Mouse (Mus musculus) heart, postnatal 36 days (tissue): ENCODE measurements around the gene Capn8. TPM values are rescaled to one million over a fixed set of nuclear protein-coding genes. Genes with fewer than 3 reads are reported as not detected.

Source experiments
- DNase-seq, 2 experiments: peaks; one replicate each; pipeline ENCODE4 v3.0.0; 2021 to 2022
- intact Hi-C: fragments of 180-260 bp; cut with DNase I; formaldehyde crosslinking; loops from one replicate; pipeline ENCODE4 v1.15.1; 2025
- total RNA-seq, 2 experiments: library from RNA; stranded (reverse); gene quantifications; 2 replicates each; pipeline ENCODE4 v1.2.3; 2021

The Capn8 gene
- total RNA-seq, 2 experiments from 2014 or later = not detected

- intact Hi-C loops = no loop called here
These were observed 104.9 kb downstream of the Capn8 start for GRCm38 (mm10) chr1:182669741-182670140.

DNA sequence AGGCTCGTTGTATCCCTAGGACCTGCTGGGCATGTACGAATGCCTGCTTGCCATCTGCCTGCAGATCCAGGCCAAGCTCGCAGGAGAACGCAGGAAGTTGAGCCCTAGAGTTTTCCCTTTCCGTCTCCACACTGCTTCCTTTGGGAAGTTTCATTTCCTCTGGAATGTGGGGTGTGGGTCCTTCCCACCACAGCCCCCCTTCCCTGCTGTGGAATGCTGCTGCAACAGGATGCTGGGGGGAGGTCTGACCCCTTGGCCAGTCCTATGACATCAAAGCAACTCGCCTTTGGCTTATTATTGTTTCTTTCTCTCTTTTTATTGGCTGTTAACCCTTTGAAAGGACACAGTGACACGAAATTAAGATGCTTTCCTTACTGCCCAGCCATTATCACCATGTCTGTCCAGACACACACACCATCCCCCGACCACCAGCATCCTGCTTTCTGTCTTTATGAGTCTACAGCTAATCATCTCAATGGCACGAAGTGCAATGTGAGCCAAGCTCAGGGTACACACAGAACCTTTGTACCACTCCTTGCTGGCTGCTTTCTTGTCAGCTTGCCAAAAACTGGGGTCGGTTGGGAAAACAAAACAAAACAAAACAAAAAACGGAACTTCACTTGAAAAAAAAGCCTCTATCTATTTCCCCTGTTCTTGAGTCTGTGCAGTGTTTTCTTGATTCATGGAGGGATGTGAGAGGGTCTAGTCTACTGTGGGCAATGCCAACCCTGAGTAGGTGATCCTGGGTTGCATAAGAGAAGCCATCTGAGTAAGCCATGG lies 105.9 kb downstream of the Capn8 start:
- intact Hi-C loops = no loop called here
- DNase-seq = no peak

More at GRCm38 (mm10) chr1:182669741-182670140, 104.9 kb downstream of the Capn8 start:
- DNase-seq = peak in 1 of 2 experiments; percentile 18

- no peak for DNase-seq
- intact Hi-C loops = no loop called here
These were observed 106.5 kb downstream of the Capn8 start for GRCm38 (mm10) chr1:182671343-182671624.

DNA sequence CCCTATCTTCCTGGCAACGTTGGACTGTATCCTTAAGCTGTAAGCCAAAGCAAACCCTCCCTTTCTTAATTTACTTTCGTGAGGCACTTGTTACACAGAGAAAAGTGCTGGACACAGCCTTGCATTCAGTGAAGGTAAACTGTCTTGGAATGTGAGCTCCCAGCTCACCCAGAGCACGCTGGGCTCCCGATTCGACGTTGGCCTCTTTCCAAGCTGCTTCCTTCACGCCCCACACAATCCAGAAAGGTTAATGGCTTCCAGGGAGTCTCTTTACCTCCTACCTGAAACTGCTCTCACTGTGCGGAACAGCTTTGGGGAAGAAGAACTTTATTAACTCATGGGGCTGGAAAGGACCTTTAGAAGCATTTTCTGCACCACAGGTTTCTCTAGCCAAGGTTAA lies 110.5 kb downstream of the Capn8 start:
- no peak for DNase-seq
- intact Hi-C loops = no loop called here

GRCm38 (mm10) chr1:182678151-182678550 lies 113.3 kb downstream of the Capn8 start:
- DNase-seq = no peak
- intact Hi-C loops = no loop called here

DNA sequence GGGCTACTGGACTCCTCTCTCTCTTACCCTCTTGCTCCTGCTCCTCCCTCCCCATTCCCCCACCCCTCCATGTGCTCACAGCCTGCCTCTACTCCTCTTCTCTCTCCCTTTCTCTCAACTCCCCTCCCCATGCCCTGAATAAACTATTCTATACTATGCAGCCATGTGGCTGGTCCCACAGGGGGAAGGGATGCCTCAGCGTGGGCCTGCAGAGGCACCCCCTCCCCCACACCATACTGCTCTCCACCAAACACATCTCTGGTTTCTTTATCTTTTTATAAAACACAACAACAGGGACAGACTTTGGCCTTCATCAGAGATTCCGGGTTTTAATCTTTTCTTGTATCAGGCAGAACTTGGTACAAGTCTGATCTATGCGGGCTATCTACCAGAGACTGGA lies 114.4 kb downstream of the Capn8 start:
- intact Hi-C loops = no loop called here
- DNase-seq = no peak

DNA sequence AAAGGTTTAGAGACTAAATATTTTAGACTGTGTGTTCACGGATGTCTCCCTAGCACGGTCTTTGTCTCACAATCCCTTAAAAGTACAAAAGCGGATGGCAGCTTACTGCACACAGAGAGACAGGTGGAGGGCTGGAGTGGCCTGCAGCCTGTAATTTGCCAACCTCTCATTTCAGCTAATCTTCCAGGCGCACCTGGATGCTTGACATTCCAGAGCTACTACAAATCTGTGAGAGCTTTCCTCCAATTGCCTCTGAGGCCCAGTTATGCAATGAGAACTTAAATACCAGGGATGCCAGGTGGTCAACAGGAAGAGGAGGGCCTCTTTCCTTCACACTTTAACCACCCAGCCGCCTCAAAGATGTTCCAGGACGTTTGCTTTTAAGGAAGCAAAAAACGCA lies 114.8 kb downstream of the Capn8 start:
- intact Hi-C loops = no loop called here
- DNase-seq = no peak

Other genes starting within 250 kb of the Capn8 start
- 10 to 100 TPM; 22.8 to 24.4 TPM for gene Fbxo28, start 223.4 kb upstream of the Capn8 start, total RNA-seq
- 10 to 100 TPM; 11.0 to 12.8 TPM for gene Trp53bp2, start 155.8 kb upstream of the Capn8 start, total RNA-seq
- gene Capn2, start 47.4 kb upstream of the Capn8 start, total RNA-seq = 10 to 100 TPM; 58.7 to 79.0 TPM
- gene Ccdc185, start 184.2 kb downstream of the Capn8 start, total RNA-seq = not detected
- under 1 TPM; 0.39 to 0.41 TPM for gene Susd4, start 198.9 kb downstream of the Capn8 start, total RNA-seq